Mouse (Mus musculus) lung, adult 2 months (tissue): ENCODE measurements at regions not wholly inside any gene's neighbourhood (a gene's known extent, or its start where the extent isn't known, plus 50 kb on each side); places are given as distances from the start of the nearest gene placed in this dataset.

Experiments
- CTCF ChIP-seq: fragments of 200-500 bp; IDR thresholded peaks from 2 replicates; pipeline ENCODE4 v1.5.1; 2011; ENCODE audit warnings: mild to moderate bottlenecking, low read length, control low read depth; ENCODE audit not compliant: insufficient read depth
- POLR2A ChIP-seq: fragments of 200-500 bp; IDR thresholded peaks from 2 replicates; pipeline ENCODE4 v1.6.1; 2011; ENCODE audit warnings: low read depth, mild to moderate bottlenecking, control low read depth, low read length, borderline replicate concordance; ENCODE audit errors: extremely low read depth

DNA sequence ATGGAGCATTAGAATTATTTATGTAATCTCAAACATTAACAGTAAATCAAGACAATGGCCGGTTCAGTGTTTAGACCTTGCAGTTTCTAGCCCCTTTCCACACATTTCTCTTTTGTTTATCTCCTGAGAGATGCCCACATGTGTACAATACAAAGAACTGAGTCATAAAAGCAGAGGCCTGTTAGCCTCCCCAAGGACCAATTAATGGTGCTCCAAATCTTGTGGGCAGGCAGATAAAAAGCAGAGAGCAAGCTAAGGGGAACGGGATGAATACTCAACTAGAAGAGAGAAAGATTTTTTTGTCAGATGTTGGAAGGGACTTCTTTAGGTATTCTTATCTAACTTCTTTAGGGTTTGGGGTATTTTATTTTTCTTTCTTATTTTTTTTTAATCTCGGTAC, 287.3 kb downstream of the Rergl start:
- TF ChIP-seq CTCF = no peak
- no peak for TF ChIP-seq POLR2A
